Mouse (Mus musculus) splenic B cell, adult 2 months (primary cell): Measurements from ENCODE around the gene Vmo1.
"Not testable (repeated sequence)": the region's sequence is repeated elsewhere in the genome, so short reads cannot be mapped to it uniquely, and the experiment has no call there.

Experiments
- DNase-seq: peaks from one replicate; pipeline ENCODE4 v3.0.0-alpha.2; 2011; ENCODE audit warnings: low read depth, low spot score
- H3K27me3 ChIP-seq: 2 replicates; pipeline ENCODE4 v1.6.1; 2012; ENCODE audit warnings: mild to moderate bottlenecking, low read length, moderate library complexity, mixed read lengths; ENCODE audit not compliant: control insufficient read depth, poor library complexity, insufficient read depth, severe bottlenecking
- H3K36me3 ChIP-seq: 2 replicates; pipeline ENCODE4 v1.6.1; 2012; ENCODE audit warnings: mild to moderate bottlenecking, low read length, moderate library complexity, mixed read lengths; ENCODE audit not compliant: control insufficient read depth, poor library complexity, insufficient read depth, severe bottlenecking

The Vmo1 gene

GRCm38 (mm10) chr11:70509753-70510564 is 4.5 kb downstream of the Vmo1 start:
- DNase-seq: peak; percentile 79
- Histone ChIP-seq H3K36me3 (no peaks in the 10 kb centered on the region), H3K27me3 (no peaks in the 10 kb centered on the region)

DNA sequence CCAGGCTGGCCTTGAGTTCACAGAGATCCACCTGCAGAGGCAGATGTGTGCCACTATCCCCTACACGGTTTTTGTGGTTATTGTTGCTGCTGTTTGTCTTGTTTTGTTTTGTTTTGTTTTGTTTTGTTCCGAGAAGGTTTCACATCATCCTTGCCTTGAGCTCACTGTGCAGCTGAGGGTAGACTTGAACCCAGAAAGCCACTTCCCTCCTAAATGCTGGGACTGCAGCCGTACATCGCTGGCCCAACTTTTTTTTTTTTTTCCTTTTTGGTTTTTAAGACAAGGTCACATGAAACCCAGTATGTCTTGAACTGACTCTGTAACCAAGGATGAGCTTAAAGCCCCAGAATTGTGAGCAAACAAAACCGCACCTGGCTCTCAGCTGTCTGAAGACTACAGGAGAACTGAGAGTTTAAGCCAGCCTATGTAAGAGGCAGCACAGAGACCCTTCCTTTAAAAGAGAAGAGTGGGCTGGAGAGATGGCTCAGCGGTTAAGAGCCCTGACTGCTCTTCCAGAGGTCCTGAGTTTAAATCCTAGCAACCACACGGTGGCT is 7.4 kb downstream of the Vmo1 start:
- DNase-seq: no peak
- H3K27me3 ChIP-seq: no peaks in the 10 kb centered on the region; the same call in 1 of the 2 replicates
- H3K36me3 ChIP-seq: no peaks in the 10 kb centered on the region

DNA sequence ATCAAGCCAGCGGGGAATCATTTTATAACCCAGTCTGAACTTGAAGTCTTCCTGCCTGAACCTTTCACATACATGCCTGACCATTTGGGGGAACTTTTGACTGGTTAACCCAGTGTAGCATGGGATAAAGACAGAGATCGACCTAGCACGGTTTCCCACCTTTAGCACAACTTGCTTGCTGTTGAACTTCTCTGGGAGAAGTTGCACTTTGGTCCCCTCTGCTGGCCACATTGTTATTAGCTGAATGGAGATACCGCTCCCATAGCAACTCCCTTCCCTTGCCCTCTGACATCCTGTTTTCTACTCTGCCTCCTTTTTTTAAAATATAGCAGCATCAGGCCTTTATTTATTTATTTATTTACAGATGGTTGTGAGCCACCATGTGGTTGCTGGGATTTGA is 8.0 kb downstream of the Vmo1 start:
- DNase-seq: peak; percentile 82
- H3K27me3 ChIP-seq: no peaks in the 10 kb centered on the region; the same call in 1 of the 2 replicates
- H3K36me3 ChIP-seq: no peaks in the 10 kb centered on the region

- Histone ChIP-seq H3K36me3 (no peaks in the 10 kb centered on the region), H3K27me3 (no peaks in the 10 kb centered on the region; the same call in 1 of the 2 replicates)
- no peak for DNase-seq
Observed at GRCm38 (mm10) chr11:70504970-70505369, 9.4 kb downstream of the Vmo1 start, which contains the start of gene Tm4sf5. Gene Tm4sf5, plus strand, starts transcription at chr11:70505244.

DNA sequence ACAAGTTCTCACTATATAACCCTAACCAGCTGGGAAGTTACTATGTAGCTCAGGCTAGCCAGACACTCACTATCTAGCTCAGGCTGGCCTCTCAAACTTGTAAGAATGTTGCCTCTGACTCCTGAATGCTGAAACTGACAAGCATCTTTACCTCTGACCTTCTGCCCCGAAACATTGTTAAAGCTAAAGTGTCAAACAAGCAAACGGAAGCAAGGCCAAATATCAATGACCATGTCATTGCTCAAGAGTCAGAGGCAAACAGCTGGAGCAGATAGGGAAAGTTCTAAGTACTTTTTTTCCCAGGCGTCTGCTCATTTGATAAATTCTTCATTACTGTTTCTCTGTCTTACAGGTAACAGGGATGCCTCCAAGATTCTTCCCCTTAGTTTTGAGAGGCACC is 12.4 kb downstream of the Vmo1 start:
- Histone ChIP-seq H3K27me3 (no peaks in the 10 kb centered on the region; the same call in 1 of the 2 replicates), H3K36me3 (no peaks in the 10 kb centered on the region)
- DNase-seq: no peak

- no peaks in the 10 kb centered on the region for H3K36me3 ChIP-seq
- H3K27me3 ChIP-seq: no peaks in the 10 kb centered on the region; the same call in 1 of the 2 replicates
- DNase-seq: no peak
Observed at GRCm38 (mm10) chr11:70500476-70500812, 14.0 kb downstream of the Vmo1 start.

DNA sequence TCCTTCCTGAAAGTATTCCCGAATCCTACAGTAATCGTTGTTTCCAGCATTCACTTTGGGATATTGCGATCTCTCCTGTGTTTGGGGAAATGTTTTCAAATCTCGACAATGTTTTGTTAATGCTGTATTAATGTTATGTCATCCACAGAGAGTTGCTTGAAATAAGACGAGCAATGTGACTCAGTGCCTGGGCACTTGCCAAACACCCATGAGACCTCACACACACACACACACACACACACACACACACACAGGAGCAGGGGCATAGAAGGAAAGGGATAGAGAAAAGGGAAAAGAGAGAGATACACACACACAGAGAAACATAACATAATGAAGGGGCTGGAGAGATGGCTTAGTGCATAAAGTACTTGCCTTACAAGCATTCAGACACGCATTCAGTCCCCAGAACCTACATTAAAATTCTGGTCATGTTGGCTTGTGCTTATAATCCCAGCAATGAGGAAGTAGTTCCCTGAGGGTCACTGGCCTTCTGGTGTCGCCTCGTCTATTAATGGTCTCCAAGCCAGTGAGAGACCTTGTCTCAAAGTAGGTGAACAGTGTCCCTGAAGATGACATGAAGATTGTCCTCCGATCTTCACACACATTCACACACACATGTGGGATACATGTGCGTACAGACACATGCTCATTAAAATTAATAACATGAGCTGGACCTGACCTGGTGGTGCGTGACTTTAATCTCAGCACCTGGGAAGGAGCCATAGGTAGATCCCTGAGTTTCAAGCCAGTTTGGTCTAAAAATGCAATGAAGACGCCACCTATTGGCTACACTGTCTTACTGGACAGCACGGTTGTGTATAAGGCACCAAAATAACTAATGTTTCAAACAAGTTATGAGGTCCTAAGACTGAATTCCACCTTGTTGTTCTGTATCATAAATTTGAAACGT is 14.6 kb downstream of the Vmo1 start:
- DNase-seq: peak; percentile 41
- H3K36me3 ChIP-seq: no peaks in the 10 kb centered on the region
- H3K27me3 ChIP-seq: no peaks in the 10 kb centered on the region; the same call in 1 of the 2 replicates

GRCm38 (mm10) chr11:70489684-70490083 is 24.7 kb downstream of the Vmo1 start:
- Histone ChIP-seq H3K27me3 (no peaks in the 10 kb centered on the region), H3K36me3 (no peaks in the 10 kb centered on the region)
- peak; percentile 9 for DNase-seq

GRCm38 (mm10) chr11:70489138-70489537 is 25.3 kb downstream of the Vmo1 start:
- DNase-seq: no peak
- Histone ChIP-seq H3K36me3 (no peaks in the 10 kb centered on the region), H3K27me3 (no peaks in the 10 kb centered on the region)

DNA sequence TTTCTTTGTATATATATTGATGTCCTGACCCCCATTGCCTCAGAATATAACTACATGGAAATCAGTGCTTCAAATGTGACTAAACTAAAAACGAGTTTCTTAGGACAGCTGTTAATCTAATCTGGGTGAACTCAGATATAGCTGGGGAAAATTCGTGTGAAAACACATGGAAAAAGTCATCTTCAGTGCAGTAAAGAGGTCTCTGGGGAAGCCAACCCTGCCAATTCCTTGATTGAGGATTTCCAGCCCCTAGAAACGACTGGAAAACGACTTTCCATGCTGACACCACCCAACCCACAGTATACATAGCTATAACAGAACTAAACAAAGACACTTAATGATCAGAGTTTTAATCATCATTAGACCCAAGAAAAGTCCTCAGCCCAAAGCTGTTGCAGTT is 26.6 kb downstream of the Vmo1 start:
- H3K36me3 ChIP-seq: no peaks in the 10 kb centered on the region

DNA sequence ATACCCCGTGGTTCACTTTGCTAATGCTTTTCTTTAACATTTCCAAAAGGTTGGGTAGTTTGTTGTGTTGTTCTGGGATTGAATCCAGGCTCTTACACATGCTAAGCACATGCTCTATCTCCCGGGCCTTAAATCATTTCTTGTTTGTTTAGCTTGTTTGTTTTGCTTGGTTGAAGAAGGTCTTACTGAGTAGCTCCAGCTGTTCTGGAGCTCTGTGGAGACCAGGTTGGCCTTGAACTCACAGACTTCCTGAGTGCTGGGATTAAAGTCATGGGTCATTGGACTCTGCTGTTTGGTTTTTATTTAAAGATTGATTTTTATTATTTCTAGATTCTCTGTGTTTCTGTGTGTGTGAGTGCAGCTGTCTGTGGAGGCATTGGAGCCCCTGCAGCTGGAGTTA is 28.9 kb downstream of the Vmo1 start:
- no peaks in the 10 kb centered on the region for H3K27me3 ChIP-seq
- H3K36me3 ChIP-seq: no peaks in the 10 kb centered on the region
- no peak for DNase-seq

More for the DNA sequence above, 26.6 kb downstream of the Vmo1 start:
- no peak for DNase-seq
- no peaks in the 10 kb centered on the region for H3K27me3 ChIP-seq

DNA sequence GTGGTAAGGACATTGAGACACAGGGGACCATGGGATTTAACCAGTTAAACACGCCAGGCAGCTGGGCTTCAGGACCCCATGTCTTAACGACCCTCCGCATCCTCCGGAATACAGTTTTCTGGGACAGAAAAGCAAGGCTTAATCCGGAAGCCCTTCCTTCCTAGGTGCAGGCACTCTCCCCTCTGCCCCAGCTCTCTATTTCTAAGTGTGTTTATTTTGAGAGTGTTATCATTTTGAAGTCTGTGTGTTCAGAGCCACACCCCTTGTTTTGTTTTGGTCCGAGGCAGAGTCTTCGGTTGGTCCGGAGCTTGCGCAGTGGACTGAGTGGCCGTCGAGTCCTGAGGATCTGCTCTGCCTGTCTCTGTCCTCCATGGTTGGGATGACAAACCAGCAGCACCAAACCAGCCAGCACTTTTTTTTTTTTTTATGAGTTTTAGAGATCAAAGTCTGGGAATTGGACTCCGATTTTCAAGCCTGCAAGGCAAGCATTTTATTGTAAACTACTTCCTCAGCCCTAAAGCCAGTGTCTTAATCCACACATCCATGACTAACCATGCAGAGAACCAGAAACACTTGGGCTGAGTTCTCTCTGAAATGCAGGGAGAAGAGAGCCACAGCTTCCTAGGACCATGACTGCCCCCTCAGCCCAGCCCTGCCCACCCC is 39.4 kb downstream of the Vmo1 start:
- H3K27me3 ChIP-seq: 0 out of 2 replicates have a peak, but pooled peaks cover 3% of the 10 kb centered on the region
- H3K36me3 ChIP-seq: no peaks in the 10 kb centered on the region
- DNase-seq: no peak

DNA sequence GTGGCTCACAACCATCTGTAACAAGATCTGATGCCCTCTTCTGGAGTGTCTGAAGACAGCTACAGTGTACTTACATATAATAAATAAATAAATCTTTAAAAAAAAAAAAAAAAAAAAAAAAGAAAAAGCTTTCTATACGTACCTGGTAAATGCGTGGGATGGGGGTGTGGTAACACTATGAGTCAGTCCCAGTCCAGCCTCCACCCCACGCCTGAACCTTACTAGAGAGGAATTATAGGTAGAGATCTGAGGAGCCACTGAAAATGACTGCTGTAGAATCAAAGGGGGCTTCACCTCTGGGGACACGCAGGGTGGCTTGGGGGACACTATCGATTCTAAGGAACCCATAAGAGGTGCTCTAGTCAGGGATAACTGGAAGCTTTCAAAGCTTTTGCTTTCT is 41.1 kb downstream of the Vmo1 start:
- not testable (repeated sequence) for H3K27me3 ChIP-seq, DNase-seq, H3K36me3 ChIP-seq

DNA sequence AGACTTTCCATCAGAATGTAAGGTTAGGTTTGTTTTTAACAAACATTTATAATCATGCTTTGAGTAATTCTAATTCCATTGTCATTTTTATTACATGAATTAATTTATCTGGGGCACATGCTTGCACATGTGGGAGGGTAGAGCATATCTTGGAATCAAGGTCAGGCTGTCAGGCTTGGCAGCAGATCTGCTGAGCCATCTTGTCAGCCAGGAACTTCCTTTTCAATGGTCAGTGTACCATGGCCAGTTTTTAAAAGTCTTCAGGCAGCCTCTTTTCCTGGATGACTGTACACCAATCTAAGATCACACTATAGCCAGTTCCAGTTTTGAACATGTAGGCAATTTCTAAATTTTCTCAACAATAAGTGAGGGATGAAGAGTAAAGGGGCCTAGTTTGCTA is 41.7 kb downstream of the Vmo1 start:
- DNase-seq: no peak
- no peaks in the 10 kb centered on the region for H3K36me3 ChIP-seq
- H3K27me3 ChIP-seq: 0 out of 2 replicates have a peak, but pooled peaks cover 3% of the 10 kb centered on the region
